Mouse (Mus musculus): ENCODE data around the gene Ank.

- TF ChIP-seq CTCF (IDR thresholded peaks at IDR 0.05; ENCODE audit: borderline replicate concordance, insufficient read depth, low read depth, low read length): no peak
- no peak for TF ChIP-seq POLR2A (IDR thresholded peaks at IDR 0.05; ENCODE audit: borderline replicate concordance, insufficient read depth, low read length)
Measured at GRCm38 (mm10) chr15:27553554-27553953, 87.1 kb downstream of the Ank start.
